Mouse (Mus musculus) CD4-positive, CD25-positive, alpha-beta regulatory T cell, adult 2 months (primary cell): ENCODE measurements around the gene Adgrf4.

Experiments
- DNase-seq: peaks from one replicate; pipeline ENCODE4 v3.0.0-alpha.2; 2012; ENCODE audit warnings: low read depth, low spot score

Adgrf4 gene

DNA sequence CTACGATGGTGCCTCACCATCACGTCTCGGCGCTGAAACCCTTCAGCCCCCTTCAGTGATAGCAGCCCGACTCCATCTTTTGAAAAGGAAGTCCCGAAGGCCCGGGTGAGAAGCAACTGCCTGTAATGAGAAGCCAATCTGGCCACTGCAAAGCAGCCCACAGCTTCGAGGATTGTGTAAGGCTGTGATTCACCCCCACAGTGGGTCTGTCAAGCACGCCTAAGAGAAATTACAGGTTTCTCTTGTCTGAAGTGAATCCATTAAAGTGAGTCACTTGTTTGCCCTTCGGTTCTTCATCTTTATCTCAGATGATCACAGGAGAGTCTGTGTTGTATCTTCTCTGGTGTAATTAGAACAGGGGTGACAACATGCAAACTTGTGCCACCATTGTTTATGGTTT lies at the start of gene Adgrf4:
Gene Adgrf4, minus strand, starts transcription at position 149 of the 400 bp plus-strand sequence.
- DNase-seq: no peak

DNA sequence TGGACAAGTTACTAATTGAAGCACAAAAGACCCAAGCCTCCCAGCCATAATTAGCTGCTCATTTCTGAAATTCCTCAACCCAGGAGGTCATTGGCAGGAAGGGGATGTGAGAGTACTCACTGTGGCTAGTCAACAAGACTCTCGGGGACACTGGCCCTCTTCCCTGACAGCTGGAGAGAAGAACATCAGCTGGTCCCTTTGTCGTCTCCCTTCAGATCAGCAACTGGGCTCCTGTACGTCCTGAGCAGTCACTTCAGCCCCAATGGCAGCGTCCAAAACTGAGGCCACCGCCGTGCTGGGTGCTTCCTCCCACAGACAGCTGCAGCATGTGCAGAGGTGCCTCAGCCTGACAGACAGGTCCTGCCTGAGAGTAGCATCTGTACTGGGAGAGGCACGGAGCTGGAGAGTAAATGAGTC lies 49.7 kb upstream of the Adgrf4 start, which contains the start of gene Adgrf2:
Gene Adgrf2, minus strand, starts transcription at position 379 of the 417 bp plus-strand sequence.
- no peak for DNase-seq

DNA sequence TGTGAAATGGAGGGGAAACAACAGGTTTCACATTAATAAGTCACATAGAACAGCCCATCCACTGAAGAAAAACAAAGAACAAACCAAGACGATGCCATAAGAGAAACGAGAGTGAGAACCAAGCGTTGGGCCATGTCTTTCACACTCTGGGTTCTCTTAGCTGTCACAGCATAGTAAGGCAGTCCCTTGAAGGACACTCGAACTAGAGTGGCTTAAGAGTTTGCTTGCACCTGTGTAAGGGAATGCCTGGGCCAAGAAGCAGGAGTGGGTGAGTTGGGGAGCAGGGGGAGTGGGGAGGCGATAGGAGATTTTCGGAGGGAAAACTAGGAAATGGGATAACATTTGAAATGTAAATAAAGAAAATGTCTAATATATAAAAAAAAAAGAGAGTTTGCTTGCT lies 46.7 kb upstream of the Adgrf4 start:
- DNase-seq: no peak

GRCm38 (mm10) chr17:42717161-42717560 lies 25.1 kb upstream of the Adgrf4 start:
- peak; percentile 2 for DNase-seq

GRCm38 (mm10) chr17:42714991-42715390 lies 22.9 kb upstream of the Adgrf4 start:
- no peak for DNase-seq

DNA sequence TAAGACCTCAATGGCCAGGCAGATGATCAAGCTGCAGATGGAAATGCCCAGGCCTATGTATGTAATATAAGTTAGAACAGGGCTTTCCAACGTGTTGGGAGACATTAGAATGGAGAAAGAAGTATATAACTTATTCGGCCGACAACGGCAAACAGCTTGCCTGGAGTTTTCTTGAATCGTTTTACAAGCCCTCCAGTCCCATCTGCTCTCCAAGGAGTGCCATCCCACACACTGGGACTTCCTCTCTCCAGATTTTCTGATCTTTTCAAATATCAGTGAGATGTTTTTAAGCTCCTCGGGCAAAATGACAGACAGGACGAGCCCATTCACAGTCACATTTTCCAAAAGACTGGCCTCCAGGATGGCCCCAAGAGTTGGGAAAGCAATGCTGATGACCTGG lies 18.6 kb upstream of the Adgrf4 start:
- no peak for DNase-seq

DNA sequence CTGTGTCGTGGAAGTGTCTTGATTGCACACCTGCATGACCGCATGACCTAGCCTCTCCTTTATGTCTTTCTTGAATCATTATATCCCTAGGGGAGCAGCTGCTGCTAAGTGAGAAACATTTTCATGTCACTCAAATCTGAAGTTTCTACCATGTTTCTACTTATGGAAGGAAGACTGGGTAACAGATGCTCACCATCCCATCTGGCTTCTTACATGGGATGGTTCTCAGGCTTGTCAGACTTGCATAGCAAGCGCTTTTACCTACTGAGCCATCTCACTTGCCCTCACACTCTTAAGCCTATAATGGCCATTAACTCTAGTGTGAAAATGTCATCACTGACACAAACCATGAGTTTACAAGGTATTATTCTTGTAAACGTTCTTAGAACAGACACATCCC lies 13.5 kb upstream of the Adgrf4 start:
- DNase-seq: no peak

GRCm38 (mm10) chr17:42702198-42702597 lies 10.1 kb upstream of the Adgrf4 start:
- no peak for DNase-seq

DNA sequence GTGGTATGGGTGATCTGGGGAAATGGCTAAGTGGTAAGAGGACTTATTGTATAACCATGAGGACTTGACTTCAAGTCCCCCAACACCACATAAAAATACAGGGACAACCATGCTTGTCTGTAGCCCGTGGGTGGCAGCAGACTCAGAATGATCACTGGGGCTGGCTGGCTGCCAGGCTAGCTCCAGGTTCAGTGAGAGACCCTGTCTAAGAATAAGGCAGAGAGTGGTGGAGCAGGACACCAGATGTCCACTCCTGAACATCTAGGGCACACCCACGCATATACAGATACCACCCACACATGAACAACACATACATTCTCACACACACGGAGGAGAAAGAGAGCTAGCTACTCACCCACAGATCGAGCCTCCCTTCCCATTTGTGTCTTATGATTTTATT lies 2.6 kb upstream of the Adgrf4 start:
- DNase-seq: no peak

DNA sequence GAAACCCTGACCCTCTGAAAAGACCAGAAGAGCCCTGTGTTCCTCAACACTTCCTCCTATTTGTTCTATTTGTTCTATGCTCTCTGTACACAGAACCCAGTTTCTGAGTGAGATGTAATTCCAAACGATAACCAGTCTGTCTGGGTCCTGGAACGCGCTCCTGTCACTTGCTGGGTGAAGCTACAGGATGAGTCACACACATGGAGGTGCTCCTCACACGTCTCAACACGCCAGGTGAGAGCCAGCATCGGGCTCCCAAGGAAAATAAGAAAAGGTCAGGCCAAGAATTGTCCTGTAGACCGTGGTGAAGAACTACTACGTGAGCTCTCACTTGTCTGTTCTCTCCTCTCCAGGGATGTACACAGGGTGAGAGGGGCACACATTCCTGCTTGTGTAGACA lies 1.6 kb downstream of the Adgrf4 start:
- DNase-seq: no peak

DNA sequence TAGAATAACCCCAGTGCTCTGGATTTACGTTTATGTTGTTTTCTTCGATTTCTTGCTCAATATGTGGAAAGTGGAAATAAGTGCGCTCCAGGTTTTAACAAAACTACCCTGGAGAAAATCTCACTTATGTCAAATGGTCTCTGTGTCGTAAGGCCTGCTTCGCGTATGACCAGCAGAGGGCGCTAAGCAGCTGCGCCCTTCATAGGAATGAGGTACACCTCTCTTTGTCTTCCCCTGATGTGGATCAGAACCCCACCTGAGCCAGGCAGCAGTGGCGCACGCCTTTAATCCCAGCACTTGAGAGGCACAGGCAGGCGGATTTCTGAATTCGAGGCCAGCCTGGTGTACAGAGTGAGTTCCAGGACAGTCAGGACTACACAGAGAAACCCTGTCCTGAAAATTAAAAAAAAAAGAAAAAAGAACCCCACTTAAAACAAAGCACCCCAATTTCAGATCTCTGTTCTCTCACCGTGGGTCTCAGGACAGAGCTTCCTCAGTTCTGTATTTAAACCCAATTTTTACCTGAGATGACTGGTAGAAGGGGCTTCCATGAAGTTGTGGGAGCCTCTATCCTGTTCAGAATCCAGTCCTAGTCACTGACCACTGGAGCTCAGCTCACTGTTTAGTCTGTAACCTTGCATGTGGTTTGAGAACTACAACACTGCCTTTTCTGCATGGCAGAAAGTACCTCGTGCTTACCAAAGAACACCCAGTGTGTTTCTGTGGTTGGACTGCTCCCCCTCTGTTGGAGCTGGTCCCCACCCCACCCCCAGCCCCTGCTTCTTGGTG lies 33.3 kb downstream of the Adgrf4 start:
- DNase-seq: peak; percentile 57

DNA sequence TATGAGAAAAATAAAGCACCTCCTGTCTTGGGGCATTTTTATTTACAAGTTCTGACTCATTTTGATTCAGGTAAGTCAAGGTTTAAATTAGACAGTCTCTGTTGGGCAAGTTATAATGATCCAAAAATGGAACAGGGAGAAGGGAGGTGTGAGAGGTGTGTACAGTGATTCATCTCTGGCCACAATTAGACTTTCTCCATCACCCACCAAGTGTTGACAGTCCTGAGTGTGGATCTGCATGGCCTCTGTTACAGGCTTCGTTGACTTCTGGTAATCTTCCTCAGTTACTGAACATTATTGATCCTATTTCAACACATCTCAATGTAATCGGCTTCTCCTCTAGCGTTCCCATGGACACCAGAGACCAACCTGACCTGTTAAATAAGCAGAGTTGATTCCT lies 48.7 kb downstream of the Adgrf4 start:
- DNase-seq: no peak

DNA sequence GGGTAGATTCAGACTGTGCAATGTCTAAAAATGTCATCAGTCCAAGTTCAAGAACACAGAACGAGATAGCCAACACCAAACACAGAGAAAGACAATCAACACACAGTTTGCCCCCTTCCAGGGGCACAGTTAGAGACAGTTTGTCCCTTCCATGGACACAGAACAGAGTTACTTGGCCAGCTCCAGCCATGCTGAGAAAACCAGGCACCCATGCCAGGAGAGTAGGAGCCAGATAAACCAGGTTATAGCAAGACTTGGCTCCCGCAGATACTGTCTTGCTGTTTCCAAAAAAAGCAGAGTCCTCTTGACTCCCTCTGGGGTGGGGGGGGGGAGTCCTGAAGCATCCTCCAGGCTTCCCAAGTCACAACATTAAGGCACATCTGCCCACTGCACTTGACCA lies 61.9 kb downstream of the Adgrf4 start:
- DNase-seq: no peak

DNA sequence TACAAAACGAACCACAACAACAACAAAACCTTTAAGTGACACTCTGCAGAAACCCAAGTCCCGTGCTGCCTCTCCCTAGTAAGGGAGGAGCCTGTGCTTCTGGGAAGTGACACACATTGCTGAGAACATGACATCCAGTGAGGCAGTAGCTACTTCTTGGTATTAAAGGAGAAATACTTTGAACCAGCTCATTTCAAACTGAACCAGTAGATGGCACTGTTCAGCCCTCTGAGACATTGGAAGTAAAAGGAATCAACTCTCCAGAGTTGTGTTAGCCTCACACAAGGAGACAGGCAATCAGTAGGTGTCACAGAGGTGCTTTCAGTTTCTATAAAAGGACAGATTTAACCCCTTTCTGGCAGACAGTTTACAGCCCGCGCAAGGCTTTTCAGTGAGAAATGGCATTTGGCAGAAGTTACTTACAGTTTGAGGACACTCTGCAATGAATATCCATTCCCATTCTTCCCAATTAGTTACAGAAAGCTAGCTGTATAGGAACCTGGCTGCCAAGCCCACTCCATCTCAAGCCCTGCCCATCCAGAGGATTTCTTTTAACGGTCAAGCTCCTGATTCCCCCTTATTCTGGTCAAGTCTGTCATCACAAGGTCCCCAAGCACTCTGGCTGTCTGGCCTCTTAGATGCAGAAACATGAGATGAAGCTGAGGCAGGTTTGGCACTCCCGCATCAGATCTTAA lies 78.9 kb downstream of the Adgrf4 start:
- DNase-seq: peak; percentile 20

- no peak for DNase-seq
Observed at GRCm38 (mm10) chr17:42611295-42611694, 80.8 kb downstream of the Adgrf4 start, which contains the start of gene Opn5. Gene Opn5 (minus strand): TSS chr17:42611395.

- no peak for DNase-seq
Observed at GRCm38 (mm10) chr17:42608270-42608669, 83.8 kb downstream of the Adgrf4 start.
